Mouse (Mus musculus) heart, postnatal 0 days (tissue): ENCODE results near the gene Yeats4.

Experiments
- CTCF ChIP-seq: IDR thresholded peaks from 2 replicates; pipeline ENCODE4 v1.5.1; 2016; ENCODE audit warnings: antibody characterized with exemption, control low read depth, low read depth
- EP300 ChIP-seq: IDR thresholded peaks from 2 replicates; pipeline ENCODE4 v1.6.1; 2016; ENCODE audit warnings: antibody characterized with exemption, low read depth

DNA sequence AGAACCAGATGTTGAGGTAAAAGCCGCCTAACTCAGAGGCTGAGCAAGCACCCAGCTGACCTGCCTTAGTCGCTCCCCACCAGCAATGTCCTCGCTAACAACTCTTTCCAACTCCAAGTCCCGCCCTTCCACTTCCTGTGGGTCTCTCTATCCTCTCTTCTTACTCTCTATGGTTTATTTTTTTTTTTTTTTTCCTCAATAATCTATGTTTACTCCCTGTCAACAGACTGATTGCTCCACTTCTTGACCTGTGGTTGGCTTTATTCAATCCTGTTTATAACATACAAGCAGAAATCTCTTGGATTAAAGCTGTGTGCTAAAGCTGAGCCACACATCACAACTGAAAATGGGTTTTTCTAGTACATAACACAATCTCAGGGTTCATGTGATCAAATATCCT is 28.6 kb downstream of the Yeats4 start:
- TF ChIP-seq CTCF, result no peak
- no peak for TF ChIP-seq EP300
